Mouse (Mus musculus) kidney, embryonic 14.5 days (tissue): Measurements from ENCODE around the gene Olfr1431. TPM values are rescaled to one million over a fixed set of nuclear protein-coding genes. Genes with fewer than 3 reads are reported as not detected.
"Not testable (repeated sequence)": the region's sequence is repeated elsewhere in the genome, so short reads cannot be mapped to it uniquely, and the experiment has no call there.

ENCODE experiments used
- ATAC-seq: fragments of 200-750 bp; cut with Nextera tagmentation; 2 replicates; pipeline ENCODE4 v1.8.0; 2017; ENCODE audit warnings: moderate number of reproducible peaks, mild to moderate bottlenecking, moderate TSS enrichment, moderate library complexity; ENCODE audit not compliant: low FRiP score, low TSS enrichment
- H3K27ac ChIP-seq: fragments of 300-500 bp; sonication (generic); 2 replicates; pipeline ENCODE4 v1.5.1; 2014; ENCODE audit warnings: low read depth, mild to moderate bottlenecking, low read length, moderate library complexity, mixed read lengths
- H3K27me3 ChIP-seq: fragments of 300-500 bp; sonication (generic); 2 replicates; pipeline ENCODE4 v1.6.1; 2014; ENCODE audit warnings: mild to moderate bottlenecking, low read length; ENCODE audit not compliant: control insufficient read depth, insufficient read depth
- H3K36me3 ChIP-seq: fragments of 300-500 bp; sonication (generic); 2 replicates; pipeline ENCODE4 v1.6.1; 2014; ENCODE audit warnings: low read length, mixed read lengths; ENCODE audit not compliant: control insufficient read depth, insufficient read depth
- H3K4me1 ChIP-seq: fragments of 300-500 bp; sonication (generic); 2 replicates; pipeline ENCODE4 v1.6.1; 2014; ENCODE audit warnings: low read length, mixed read lengths; ENCODE audit not compliant: control insufficient read depth, insufficient read depth
- H3K4me2 ChIP-seq: fragments of 300-500 bp; sonication (generic); replicated peaks from 2 replicates; pipeline ENCODE4 v1.6.1; 2014; ENCODE audit warnings: low read depth, mild to moderate bottlenecking, low read length
- H3K4me3 ChIP-seq: fragments of 300-500 bp; sonication (generic); 2 replicates; pipeline ENCODE4 v1.5.1; 2014; ENCODE audit warnings: mild to moderate bottlenecking, low read length
- H3K9ac ChIP-seq: fragments of 300-500 bp; sonication (generic); 2 replicates; pipeline ENCODE4 v1.6.1; 2014; ENCODE audit warnings: low read depth, mild to moderate bottlenecking, low read length, moderate library complexity
- H3K9me3 ChIP-seq: fragments of 300-500 bp; sonication (generic); 2 replicates; pipeline ENCODE4 v1.6.1; 2016; ENCODE audit warnings: low read length; ENCODE audit not compliant: control insufficient read depth
- WGBS: fragments of 180-500 bp; shearing (Covaris S2); extraction: QIAGEN DNeasy Blood & Tissue Kit; methylation state at CpG from one replicate; pipeline ENCODE4 v1.1.7; 2014; 5-methylcytosine and 5-hydroxymethylcytosine counted together
- polyA plus RNA-seq: library from polyadenylated mRNA; unstranded; fragments of >200 nt; fragmentation: Nextera tagmentation; extraction: Ambion mirVana; gene quantifications from 2 replicates; pipeline ENCODE4 v1.2.1, GENCODE M21; 2014

The Olfr1431 gene
- polyA plus RNA-seq, result not detected in 2 replicates

- 80% methylated on average over 1 of the region's 1 CpGs for WGBS
- H3K27ac ChIP-seq, result no peak within 1 kb of the TSS
- H3K36me3 ChIP-seq, result no peaks in the 10 kb centered on the region
- H3K9me3 ChIP-seq, result no peaks in the 10 kb centered on the region
- H3K4me1 ChIP-seq, result no peaks in the 10 kb centered on the region
- H3K9ac ChIP-seq, result no peak within 1 kb of the TSS
- no peak within 1 kb of the TSS for H3K4me2 ChIP-seq
- no peak within 1 kb of the TSS for H3K4me3 ChIP-seq
- no peak for ATAC-seq
- no peaks in the 10 kb centered on the region for H3K27me3 ChIP-seq
These were observed at the start of gene Olfr1431 for GRCm38 (mm10) chr19:12200334-12200733. Gene Olfr1431, plus strand, starts transcription at chr19:12200634.

GRCm38 (mm10) chr19:12170062-12170599 is 30.3 kb upstream of the Olfr1431 start, which contains the start of gene Olfr1555-ps1:
Gene Olfr1555-ps1, minus strand, starts transcription at chr19:12170112.
- not testable (repeated sequence) for ATAC-seq
- WGBS, result 48% methylated on average over 1 of the region's 1 CpGs

GRCm38 (mm10) chr19:12175431-12175830 is 25.0 kb upstream of the Olfr1431 start:
- H3K36me3 ChIP-seq, H3K27me3 ChIP-seq, H3K4me1 ChIP-seq, H3K4me2 ChIP-seq, H3K4me3 ChIP-seq, H3K9ac ChIP-seq, ATAC-seq, H3K9me3 ChIP-seq, H3K27ac ChIP-seq: not testable (repeated sequence)
- WGBS, result 84% methylated on average over 5 of the region's 5 CpGs

More at GRCm38 (mm10) chr19:12170062-12170599, 30.3 kb upstream of the Olfr1431 start, which contains the start of gene Olfr1555-ps1:
- not testable (repeated sequence) for H3K4me3 ChIP-seq, H3K27me3 ChIP-seq, H3K9me3 ChIP-seq, H3K4me1 ChIP-seq, H3K27ac ChIP-seq, H3K9ac ChIP-seq, H3K36me3 ChIP-seq, H3K4me2 ChIP-seq

GRCm38 (mm10) chr19:12199076-12199475 is 1.4 kb upstream of the Olfr1431 start:
- H3K27me3 ChIP-seq, H3K9ac ChIP-seq, H3K4me1 ChIP-seq, ATAC-seq, H3K4me3 ChIP-seq, H3K27ac ChIP-seq, H3K9me3 ChIP-seq, H3K4me2 ChIP-seq, H3K36me3 ChIP-seq: not testable (repeated sequence)
- 89% methylated on average over 4 of the region's 4 CpGs for WGBS

DNA sequence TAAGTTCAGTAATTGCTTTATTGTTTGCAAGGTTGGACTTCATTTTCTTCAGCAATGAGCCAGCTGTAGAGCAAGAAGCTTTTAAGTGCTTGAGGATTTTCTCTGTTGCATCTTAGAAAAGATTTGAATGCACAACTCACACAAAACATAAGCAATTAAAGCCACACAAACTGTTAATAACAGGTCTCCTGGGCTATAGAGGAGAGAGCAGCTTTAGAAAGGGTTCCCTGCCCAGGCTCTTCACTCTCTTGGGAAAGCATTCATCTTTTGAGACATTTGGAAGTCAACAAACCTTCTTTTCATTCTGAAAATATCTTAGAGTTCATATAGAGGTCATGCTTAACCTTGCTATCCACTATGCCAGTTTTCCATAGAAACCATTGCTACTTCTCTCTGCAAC is 32.1 kb downstream of the Olfr1431 start, which contains the start of gene Olfr1432:
Olfr1432 (minus strand) TSS at position 101 of the 400 bp plus-strand sequence.
- not testable (repeated sequence) for H3K27ac ChIP-seq, H3K4me3 ChIP-seq, H3K27me3 ChIP-seq, H3K9me3 ChIP-seq, H3K9ac ChIP-seq, ATAC-seq, H3K36me3 ChIP-seq, H3K4me1 ChIP-seq, H3K4me2 ChIP-seq

DNA sequence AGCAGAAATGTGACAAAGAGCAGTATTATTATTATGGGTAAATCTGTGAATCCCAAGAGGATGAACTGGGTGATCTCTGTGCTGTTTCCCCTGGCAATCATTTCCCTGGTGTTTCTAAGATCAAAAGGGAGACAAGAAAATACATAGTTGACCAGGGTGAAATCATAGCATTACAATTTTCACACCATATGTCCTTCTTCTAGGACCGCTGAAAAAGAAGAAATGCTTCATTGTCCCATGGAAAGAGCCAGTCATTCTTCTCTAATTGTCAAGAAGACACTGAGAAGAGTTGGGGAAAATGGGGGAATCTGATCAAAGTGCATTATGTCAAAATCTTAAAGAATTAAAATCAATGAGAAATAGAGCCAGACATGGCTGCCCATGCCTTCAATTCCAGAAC is 41.1 kb downstream of the Olfr1431 start, which contains the start of gene Olfr262:
Olfr262 (minus strand) TSS at position 101 of the 400 bp plus-strand sequence.
- Histone ChIP-seq H3K4me2 (no peak within 1 kb of the TSS), H3K27me3 (no peaks in the 10 kb centered on the region), H3K4me1 (no peaks in the 10 kb centered on the region), H3K9me3 (no peaks in the 10 kb centered on the region), H3K36me3 (no peaks in the 10 kb centered on the region), H3K9ac (no peak within 1 kb of the TSS), H3K4me3 (no peak within 1 kb of the TSS), H3K27ac (no peak within 1 kb of the TSS)
- WGBS, result 82% methylated on average over 1 of the region's 1 CpGs
- no peak for ATAC-seq

- no peak within 1 kb of the TSS for H3K9ac ChIP-seq
- 70% methylated on average over 1 of the region's 1 CpGs for WGBS
- no peak within 1 kb of the TSS for H3K27ac ChIP-seq
- no peaks in the 10 kb centered on the region for H3K36me3 ChIP-seq
- no peak for ATAC-seq
- no peaks in the 10 kb centered on the region for H3K4me1 ChIP-seq
- no peaks in the 10 kb centered on the region for H3K9me3 ChIP-seq
- no peak within 1 kb of the TSS for H3K4me2 ChIP-seq
- H3K4me3 ChIP-seq, result no peak within 1 kb of the TSS
- no peaks in the 10 kb centered on the region for H3K27me3 ChIP-seq
These were observed 60.3 kb downstream of the Olfr1431 start, which contains the start of gene Olfr235 for GRCm38 (mm10) chr19:12260732-12261131. Gene Olfr235, plus strand, starts transcription at chr19:12261032.

Other genes starting within 250 kb of the Olfr1431 start
- 7.5 and 9.4 TPM in 2 replicates for gene Osbp, start 234.7 kb upstream of the Olfr1431 start, polyA plus RNA-seq
- not detected in 2 replicates for gene Olfr1423, start 159.3 kb upstream of the Olfr1431 start, polyA plus RNA-seq
- not detected in 2 replicates for gene Olfr1424, start 138.0 kb upstream of the Olfr1431 start, polyA plus RNA-seq
- gene Olfr1425, start 122.9 kb upstream of the Olfr1431 start, polyA plus RNA-seq, result not detected in 2 replicates
- not detected in 2 replicates for gene Olfr1426, start 108.6 kb upstream of the Olfr1431 start, polyA plus RNA-seq
- gene Olfr1427, start 97.3 kb upstream of the Olfr1431 start, polyA plus RNA-seq, result not detected in 2 replicates
- not detected in 2 replicates for gene Olfr1428, start 84.7 kb upstream of the Olfr1431 start, polyA plus RNA-seq
- gene Olfr76, start 77.4 kb upstream of the Olfr1431 start, polyA plus RNA-seq, result not detected in 2 replicates
- not detected in 2 replicates for gene Olfr1555-ps1, start 30.5 kb upstream of the Olfr1431 start, polyA plus RNA-seq
- gene Olfr1432, start 32.0 kb downstream of the Olfr1431 start, polyA plus RNA-seq, result not detected in 2 replicates
- gene Olfr262, start 41.0 kb downstream of the Olfr1431 start, polyA plus RNA-seq, result not detected in 2 replicates
- not detected in 2 replicates for gene Olfr235, start 60.4 kb downstream of the Olfr1431 start, polyA plus RNA-seq
- not detected in 2 replicates for gene Olfr1434, start 79.2 kb downstream of the Olfr1431 start, polyA plus RNA-seq
- gene Olfr1436, start 98.5 kb downstream of the Olfr1431 start, polyA plus RNA-seq, result not detected in 2 replicates
- gene Olfr1437, start 124.5 kb downstream of the Olfr1431 start, polyA plus RNA-seq, result not detected in 2 replicates
- gene Olfr1438-ps1, start 135.3 kb downstream of the Olfr1431 start, polyA plus RNA-seq, result not detected in 2 replicates
- not detected in 2 replicates for gene Olfr1440, start 186.6 kb downstream of the Olfr1431 start, polyA plus RNA-seq
- not detected in 2 replicates for gene Olfr1441, start 216.8 kb downstream of the Olfr1431 start, polyA plus RNA-seq
- not detected in 2 replicates for gene Pfpl, start 227.3 kb downstream of the Olfr1431 start, polyA plus RNA-seq